Mouse (Mus musculus): ENCODE results near the gene Klf15. TPM values are rescaled to one million over a fixed set of nuclear protein-coding genes. Genes with fewer than 3 reads are reported as not detected.

Klf15 gene
- polyA plus RNA-seq (2012; rRNA removed; ENCODE audit: low replicate concordance), result 68.6 and 107 TPM in 2 replicates

DNA sequence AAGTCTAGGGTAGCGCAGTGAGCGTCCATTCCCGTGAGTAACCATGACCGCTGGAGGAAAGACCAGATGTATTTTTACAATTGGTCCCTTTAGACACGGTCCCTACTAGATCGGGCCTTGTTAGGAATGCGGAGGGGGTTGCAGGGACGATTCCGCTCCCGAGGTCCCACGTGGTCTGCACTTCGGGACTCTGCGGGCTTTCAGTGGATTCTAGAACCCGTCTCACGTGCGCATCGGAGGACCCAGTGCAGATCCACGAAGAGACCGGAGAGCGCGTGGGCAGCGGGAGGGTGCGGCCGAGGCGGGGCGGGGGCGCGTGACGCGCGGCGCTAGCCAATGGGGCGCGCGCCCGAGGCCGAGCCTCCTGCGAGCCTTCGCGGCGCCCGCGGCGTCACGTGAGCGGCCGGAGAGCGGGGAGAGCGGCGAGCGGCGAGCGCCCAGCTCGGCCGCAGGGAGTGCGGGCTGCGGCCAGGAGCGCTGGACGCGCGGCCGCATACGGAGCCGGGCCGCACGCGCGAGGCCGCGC is at the start of gene Klf15:
Klf15 (plus strand) TSS at position 396 of the 526 bp plus-strand sequence.

DNA sequence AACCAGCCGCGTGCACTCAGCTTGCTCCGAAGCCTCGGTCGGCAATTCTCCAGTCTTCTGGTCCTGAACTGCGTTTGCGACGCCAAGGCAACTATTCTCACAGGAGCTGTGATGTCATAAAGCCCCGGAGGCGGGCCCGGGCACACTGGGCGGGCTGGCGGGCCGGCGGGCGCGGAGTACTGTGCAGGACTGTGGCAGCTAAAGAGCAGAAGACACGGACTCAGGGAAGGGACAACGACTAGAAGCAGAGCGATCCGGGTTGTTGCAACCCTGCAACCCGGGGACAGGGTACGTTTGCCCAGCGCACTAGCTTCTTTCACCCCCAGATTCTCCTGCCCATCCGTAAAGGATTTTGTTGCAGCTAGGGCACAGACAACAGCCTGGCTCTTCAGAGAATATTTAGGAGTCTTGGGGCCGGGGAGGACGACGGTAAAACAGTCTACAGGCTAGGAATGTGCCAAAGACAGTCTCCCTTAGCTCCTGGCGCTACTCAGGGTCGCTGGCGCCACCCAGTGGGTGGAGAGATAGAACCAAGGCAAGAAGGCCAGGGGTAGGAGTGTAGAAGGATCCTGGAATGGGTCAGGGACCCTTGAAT is 33.9 kb upstream of the Klf15 start, which contains the start of gene Cfap100:
Cfap100 (minus strand) TSS at position 418 of the 595 bp plus-strand sequence.

DNA sequence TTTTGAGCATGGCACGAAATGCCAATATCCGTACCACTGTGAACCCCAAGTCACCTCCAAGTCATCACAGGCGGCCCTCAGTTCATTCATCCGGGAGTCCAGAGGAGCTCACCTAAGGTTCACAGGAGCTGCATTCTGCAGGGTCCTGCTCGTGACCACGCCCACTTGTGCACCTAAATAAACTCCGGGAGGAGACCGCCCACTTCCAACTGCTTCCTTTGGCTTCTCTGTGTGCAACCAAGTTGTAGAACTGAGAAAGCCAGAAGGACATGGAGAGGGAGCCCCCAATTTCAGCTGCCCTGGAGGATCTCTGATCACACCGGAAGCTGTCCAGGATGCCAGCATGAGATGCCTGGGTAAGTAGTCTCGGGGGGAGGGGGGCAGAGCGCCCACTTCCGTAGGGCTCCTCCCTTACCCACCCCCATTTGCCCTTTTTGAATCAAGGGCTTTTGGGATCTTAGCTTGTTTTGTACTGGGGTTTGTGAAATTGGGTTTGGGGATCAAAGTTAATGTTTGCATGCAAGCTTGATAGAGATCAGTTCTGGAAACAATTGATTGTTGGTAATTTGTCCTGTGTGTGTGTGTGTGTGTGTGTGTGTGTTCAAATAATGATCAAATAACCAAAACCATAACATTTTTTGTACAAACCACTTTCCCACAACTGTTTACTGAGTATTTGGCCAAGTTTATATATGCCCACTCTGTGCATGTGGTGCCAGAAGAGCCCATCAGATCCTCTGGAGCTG is 24.0 kb downstream of the Klf15 start, which contains the start of gene Aldh1l1:
Aldh1l1 (plus strand) TSS at position 252 of the 746 bp plus-strand sequence.

Other genes with a start within 250 kb of the Klf15 start
- 0.10 and 0.60 TPM in 2 replicates for gene Vmn1r53, start 238.1 kb upstream of the Klf15 start, polyA plus RNA-seq (2012; rRNA removed; ENCODE audit: low replicate concordance)
- gene Vmn1r54, start 216.3 kb upstream of the Klf15 start, polyA plus RNA-seq (2012; rRNA removed; ENCODE audit: low replicate concordance), result not detected in 2 replicates
- gene BC048671, start 161.4 kb upstream of the Klf15 start, polyA plus RNA-seq (2012; rRNA removed; ENCODE audit: low replicate concordance), result not detected in 2 replicates
- gene Chst13, start 137.4 kb upstream of the Klf15 start, polyA plus RNA-seq (2012; rRNA removed; ENCODE audit: low replicate concordance), result 1.2 and 6.2 TPM in 2 replicates
- gene Uroc1, start 129.3 kb upstream of the Klf15 start, polyA plus RNA-seq (2012; rRNA removed; ENCODE audit: low replicate concordance), result 0.13 TPM in 1 of 2 replicates, not detected in the other
- 10.9 and 32.8 TPM in 2 replicates for gene Zxdc, start 93.1 kb upstream of the Klf15 start, polyA plus RNA-seq (2012; rRNA removed; ENCODE audit: low replicate concordance)
- gene Cfap100, start 33.8 kb upstream of the Klf15 start, polyA plus RNA-seq (2012; rRNA removed; ENCODE audit: low replicate concordance), result 1.0 and 2.0 TPM in 2 replicates
- 69.0 and 168 TPM in 2 replicates for gene Aldh1l1, start 23.9 kb downstream of the Klf15 start, polyA plus RNA-seq (2012; rRNA removed; ENCODE audit: low replicate concordance)
- gene Slc41a3, start 142.1 kb downstream of the Klf15 start, polyA plus RNA-seq (2012; rRNA removed; ENCODE audit: low replicate concordance), result 12.0 and 16.2 TPM in 2 replicates

Data from subcutaneous adipose tissue, adult 2 months (tissue).